Mouse (Mus musculus) large intestine, adult 2 months (tissue): ENCODE results near the gene Tmed8. TPM values are rescaled to one million over a fixed set of nuclear protein-coding genes. Genes with fewer than 3 reads are reported as not detected.

Source experiments
- DNase-seq: peaks from one replicate; pipeline ENCODE4 v3.0.0-alpha.2; 2012; ENCODE audit warnings: low read depth, low spot score
- WGBS: fragments of 180-500 bp; shearing (Covaris S2); methylation state at CpG from one replicate; pipeline ENCODE4 v1.1.7; 2018; 5-methylcytosine and 5-hydroxymethylcytosine counted together
- polyA plus RNA-seq: library from polyadenylated mRNA; depleted of rRNA; stranded (reverse); fragments of >200 nt; gene quantifications from 2 replicates; pipeline ENCODE4 v1.2.3, GENCODE M21; 2012; rRNA removed

Gene Tmed8
- polyA plus RNA-seq, 1 experiment, result 1.3 TPM

GRCm38 (mm10) chr12:87121918-87122589 is 78.2 kb downstream of the Tmed8 start:
- 73% methylated on average over 4 of the region's 4 CpGs for WGBS
- no peak for DNase-seq

Other genes with a start within 250 kb of the Tmed8 start
- not detected in 2 replicates for gene Zdhhc22, start 210.0 kb downstream of the Tmed8 start, polyA plus RNA-seq
- gene Tmem63c, start 179.1 kb downstream of the Tmed8 start, polyA plus RNA-seq, result 0.22 and 0.27 TPM in 2 replicates
- gene Ngb, start 97.9 kb downstream of the Tmed8 start, polyA plus RNA-seq, result 1.6 and 1.8 TPM in 2 replicates
- gene Gstz1, start 53.3 kb downstream of the Tmed8 start, polyA plus RNA-seq, result 47.6 and 57.2 TPM in 2 replicates
- gene Pomt2, start 52.5 kb downstream of the Tmed8 start, polyA plus RNA-seq, result 6.5 and 8.7 TPM in 2 replicates
- gene Samd15, start 731 bp downstream of the Tmed8 start, polyA plus RNA-seq, result 0.07 TPM in 1 of 2 replicates, not detected in the other
- 0.16 and 0.55 TPM in 2 replicates for gene Noxred1, start 38.3 kb upstream of the Tmed8 start, polyA plus RNA-seq
- gene Vipas39, start 65.8 kb upstream of the Tmed8 start, polyA plus RNA-seq, result 33.4 and 38.6 TPM in 2 replicates
- 55.9 and 60.9 TPM in 2 replicates for gene Ahsa1, start 66.0 kb upstream of the Tmed8 start, polyA plus RNA-seq
- gene Ism2, start 99.3 kb upstream of the Tmed8 start, polyA plus RNA-seq, result 0.25 and 0.32 TPM in 2 replicates
- 39.2 and 49.1 TPM in 2 replicates for gene Sptlc2, start 187.9 kb upstream of the Tmed8 start, polyA plus RNA-seq
- 21.4 and 21.7 TPM in 2 replicates for gene Slirp, start 243.4 kb upstream of the Tmed8 start, polyA plus RNA-seq
- 11.6 and 12.7 TPM in 2 replicates for gene Alkbh1, start 243.6 kb upstream of the Tmed8 start, polyA plus RNA-seq